Mouse (Mus musculus) heart, adult 2 months (tissue): ENCODE results near the gene Cyp4f18. TPM values are rescaled to one million over a fixed set of nuclear protein-coding genes. Genes with fewer than 3 reads are reported as not detected.
"Not testable (repeated sequence)": the region's sequence is repeated elsewhere in the genome, so short reads cannot be mapped to it uniquely, and the experiment has no call there.

Experiments
- DNase-seq, 2 experiments: peaks; one replicate each; pipeline ENCODE4 v3.0.0; 2021
- H3K27ac ChIP-seq: fragments of 200-600 bp; 2 replicates; pipeline ENCODE4 v1.8.1; 2022
- H3K27me3 ChIP-seq: fragments of 200-500 bp; 2 replicates; pipeline ENCODE4 v1.6.1; 2012; ENCODE audit warnings: mild to moderate bottlenecking, low read length, inconsistent platforms, mixed read lengths; ENCODE audit not compliant: control insufficient read depth, insufficient read depth
- H3K36me3 ChIP-seq: fragments of 200-500 bp; 2 replicates; pipeline ENCODE4 v1.6.1; 2012; ENCODE audit warnings: low read length, inconsistent platforms; ENCODE audit not compliant: control insufficient read depth, insufficient read depth
- H3K4me1 ChIP-seq: fragments of 200-500 bp; 2 replicates; pipeline ENCODE4 v1.6.1; 2011; ENCODE audit warnings: low read length; ENCODE audit not compliant: control insufficient read depth, insufficient read depth
- H3K4me3 ChIP-seq: fragments of 200-600 bp; 2 replicates; pipeline ENCODE4 v1.8.1; 2022
- H3K79me2 ChIP-seq: fragments of 200-500 bp; replicated peaks from 2 replicates; pipeline ENCODE4 v1.6.1; 2012; ENCODE audit warnings: mild to moderate bottlenecking, inconsistent platforms, low read length, moderate library complexity, mixed read lengths; ENCODE audit not compliant: control insufficient read depth, insufficient read depth
- H3K9ac ChIP-seq: fragments of 200-500 bp; 2 replicates; pipeline ENCODE4 v1.6.1; 2012; ENCODE audit warnings: low read depth, mild to moderate bottlenecking, control low read depth, inconsistent platforms, low read length, mixed read lengths
- CTCF ChIP-seq: fragments of 200-600 bp; IDR thresholded peaks from 2 replicates; pipeline ENCODE4 v1.8.1; 2022; ENCODE audit warnings: antibody characterized with exemption, mild to moderate bottlenecking, moderate library complexity
- EP300 ChIP-seq: fragments of 200-500 bp; IDR thresholded peaks from 2 replicates; pipeline ENCODE4 v1.6.1; 2011; ENCODE audit warnings: low read depth, low read length, control low read depth; ENCODE audit not compliant: insufficient read depth
- POLR2A ChIP-seq: fragments of 200-500 bp; IDR thresholded peaks from 2 replicates; pipeline ENCODE4 v1.6.1; 2011; ENCODE audit warnings: mild to moderate bottlenecking, low read depth, low read length, control low read depth; ENCODE audit not compliant: insufficient read depth
- WGBS: fragments of 180-500 bp; shearing (Covaris S2); methylation state at CpG from one replicate; pipeline ENCODE4 v1.1.7; 2018; 5-methylcytosine and 5-hydroxymethylcytosine counted together
- intact Hi-C: fragments of 180-260 bp; cut with DNase I; formaldehyde crosslinking; loops from one replicate; pipeline ENCODE4 v1.15.1; 2025
- polyA plus RNA-seq: library from polyadenylated mRNA; depleted of rRNA; stranded (reverse); fragments of >200 nt; gene quantifications from 2 replicates; pipeline ENCODE4 v1.2.3, GENCODE M21; 2012
- total RNA-seq, 2 experiments: library from RNA; stranded (reverse); gene quantifications; 2 replicates each; pipeline ENCODE4 v1.2.3; 2021

The Cyp4f18 gene
- total and polyA plus RNA-seq, 3 experiments: 1.2 to 5.2 (median 1.4) TPM

GRCm38 (mm10) chr8:71961796-71962195 is 47.6 kb downstream of the Cyp4f18 start:
- intact Hi-C loops: no loop called here
- H3K79me2 ChIP-seq: peaks cover 5% of the 10 kb centered on the region
- 94% methylated on average over 5 of the region's 5 CpGs for WGBS

GRCm38 (mm10) chr8:71960483-71960882 is 48.9 kb downstream of the Cyp4f18 start:
- intact Hi-C loops: no loop called here
- Histone ChIP-seq H3K27me3 (no peaks in the 10 kb centered on the region), H3K4me3 (no peak overlapping the region), H3K27ac (no peak overlapping the region), H3K79me2 (peaks cover 5% of the 10 kb centered on the region), H3K36me3 (peaks cover 2% of the 10 kb centered on the region; the same call in 1 of the 2 replicates), H3K4me1 (no peaks in the 10 kb centered on the region), H3K9ac (no peak overlapping the region)
- TF ChIP-seq CTCF (no peak), EP300 (no peak), POLR2A (no peak)
- no peak for DNase-seq

More at GRCm38 (mm10) chr8:71961796-71962195, 47.6 kb downstream of the Cyp4f18 start:
- Histone ChIP-seq H3K9ac (no peak overlapping the region), H3K27ac (no peak overlapping the region), H3K4me3 (no peak overlapping the region), H3K27me3 (no peaks in the 10 kb centered on the region), H3K36me3 (peaks cover 2% of the 10 kb centered on the region; the same call in 1 of the 2 replicates), H3K4me1 (no peaks in the 10 kb centered on the region)
- no peak for DNase-seq
- no peak for TF ChIP-seq CTCF
- no peak for TF ChIP-seq POLR2A
- no peak for TF ChIP-seq EP300

DNA sequence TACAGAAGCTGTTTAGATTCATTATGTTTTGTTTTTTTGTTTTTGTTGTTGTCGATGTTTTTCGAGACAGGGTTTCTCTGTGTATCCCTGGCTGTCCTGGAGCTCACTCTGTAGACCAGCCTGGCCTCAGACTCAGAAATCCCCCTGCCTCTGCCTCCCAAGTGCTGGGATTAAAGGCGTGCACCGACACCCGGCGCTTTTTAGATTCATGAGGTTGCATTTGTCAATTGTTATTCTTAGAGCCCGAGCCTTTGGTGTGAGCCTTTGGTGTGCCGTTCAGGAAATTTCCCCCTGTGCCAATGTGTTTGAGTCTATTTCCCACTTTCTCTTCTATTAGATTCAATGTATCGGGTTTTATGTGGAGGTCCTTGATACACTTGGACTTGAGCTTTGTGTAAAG is 54.8 kb downstream of the Cyp4f18 start:
- Histone ChIP-seq H3K27ac (no peak overlapping the region), H3K27me3 (no peaks in the 10 kb centered on the region), H3K4me1 (0 out of 2 replicates have a peak, but pooled peaks cover 1% of the 10 kb centered on the region), H3K36me3 (peaks cover 2% of the 10 kb centered on the region; the same call in 1 of the 2 replicates), H3K4me3 (no peak overlapping the region), H3K9ac (no peak overlapping the region), H3K79me2 (no peaks in the 10 kb centered on the region; the same call in 1 of the 2 replicates)
- WGBS: 98% methylated on average over 9 of the region's 9 CpGs
- intact Hi-C loops: loop anchor here (5.0 kb wide), 2 partner anchors 47 to 67 kb away; partner anchors contain the start of genes Zfp617 and Zfp882
- no peak for DNase-seq
- TF ChIP-seq POLR2A (no peak), EP300 (no peak), CTCF (no peak)

DNA sequence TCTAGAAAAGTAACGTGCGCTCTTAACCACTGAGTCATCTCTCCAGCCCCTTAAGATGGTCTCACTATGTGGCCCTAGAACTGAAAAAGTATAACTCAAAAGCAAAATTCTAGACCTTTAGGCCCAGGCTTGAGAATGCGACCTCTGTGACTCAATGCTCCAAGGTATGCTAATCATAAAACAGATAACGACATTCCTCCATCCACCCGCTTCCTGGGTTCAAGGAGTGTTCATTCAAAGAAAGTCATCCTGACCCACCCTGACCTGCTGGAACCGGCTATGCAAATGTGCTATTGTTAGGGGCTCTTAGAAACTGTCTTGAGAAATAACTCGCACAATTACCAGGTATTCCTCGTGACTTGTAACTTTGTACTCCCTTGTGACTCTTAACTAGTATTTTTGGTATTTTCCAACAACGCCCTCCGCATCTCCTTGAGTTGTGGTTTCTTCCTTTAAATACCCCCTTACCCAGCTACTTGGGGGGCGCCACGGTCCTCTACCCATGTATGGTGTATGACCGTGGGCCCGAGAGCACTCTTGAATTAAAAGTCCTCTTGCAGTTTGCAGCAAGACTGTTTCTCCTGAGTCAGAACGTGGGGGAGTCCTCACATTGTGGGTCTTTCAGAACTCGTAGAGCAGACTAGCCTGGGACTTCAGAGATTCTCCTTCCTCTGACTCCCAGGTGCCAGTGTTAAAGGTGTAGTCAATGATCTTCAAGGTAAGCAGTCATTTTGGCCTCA is 56.3 kb downstream of the Cyp4f18 start:
- H3K4me3 ChIP-seq, H3K9ac ChIP-seq, DNase-seq, H3K27me3 ChIP-seq, H3K36me3 ChIP-seq, H3K27ac ChIP-seq, H3K4me1 ChIP-seq, H3K79me2 ChIP-seq: not testable (repeated sequence)
- WGBS: 94% methylated on average over 16 of the region's 16 CpGs
- intact Hi-C loops: loop anchor here (5.0 kb wide), 2 partner anchors 46 to 66 kb away; partner anchors contain the start of genes Zfp617 and Zfp882

DNA sequence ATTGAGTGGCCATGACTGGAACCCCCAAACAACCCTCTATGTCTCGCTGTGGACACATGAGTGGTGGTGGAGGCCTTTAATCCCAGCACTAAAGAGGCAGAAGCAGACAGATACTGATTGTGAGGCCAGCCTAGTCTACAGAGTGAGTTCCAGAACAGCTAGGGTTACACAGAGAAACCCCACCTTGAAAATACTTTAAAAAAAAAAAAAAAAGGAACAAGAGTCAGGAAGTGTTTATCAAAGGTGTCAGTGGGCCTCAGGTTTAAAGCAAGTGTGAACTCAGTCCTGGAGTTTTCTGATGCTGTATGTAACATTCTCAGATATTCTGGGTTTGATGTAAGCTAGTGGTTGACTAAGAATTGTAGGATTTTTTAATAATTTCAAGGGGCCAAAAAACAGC is 56.9 kb downstream of the Cyp4f18 start:
- Histone ChIP-seq H3K79me2 (no peaks in the 10 kb centered on the region), H3K9ac (no peak overlapping the region), H3K36me3 (peaks cover 2% of the 10 kb centered on the region; the same call in 1 of the 2 replicates), H3K27ac (no peak overlapping the region), H3K4me1 (0 out of 2 replicates have a peak, but pooled peaks cover 1% of the 10 kb centered on the region), H3K27me3 (no peaks in the 10 kb centered on the region), H3K4me3 (no peak overlapping the region)
- DNase-seq: no peak
- WGBS: 97% methylated on average over 1 of the region's 1 CpGs
- TF ChIP-seq EP300 (no peak), POLR2A (no peak), CTCF (no peak)
- intact Hi-C loops: loop anchor here (5.0 kb wide), 2 partner anchors 45 to 65 kb away; partner anchors contain the start of genes Zfp617 and Zfp882

DNA sequence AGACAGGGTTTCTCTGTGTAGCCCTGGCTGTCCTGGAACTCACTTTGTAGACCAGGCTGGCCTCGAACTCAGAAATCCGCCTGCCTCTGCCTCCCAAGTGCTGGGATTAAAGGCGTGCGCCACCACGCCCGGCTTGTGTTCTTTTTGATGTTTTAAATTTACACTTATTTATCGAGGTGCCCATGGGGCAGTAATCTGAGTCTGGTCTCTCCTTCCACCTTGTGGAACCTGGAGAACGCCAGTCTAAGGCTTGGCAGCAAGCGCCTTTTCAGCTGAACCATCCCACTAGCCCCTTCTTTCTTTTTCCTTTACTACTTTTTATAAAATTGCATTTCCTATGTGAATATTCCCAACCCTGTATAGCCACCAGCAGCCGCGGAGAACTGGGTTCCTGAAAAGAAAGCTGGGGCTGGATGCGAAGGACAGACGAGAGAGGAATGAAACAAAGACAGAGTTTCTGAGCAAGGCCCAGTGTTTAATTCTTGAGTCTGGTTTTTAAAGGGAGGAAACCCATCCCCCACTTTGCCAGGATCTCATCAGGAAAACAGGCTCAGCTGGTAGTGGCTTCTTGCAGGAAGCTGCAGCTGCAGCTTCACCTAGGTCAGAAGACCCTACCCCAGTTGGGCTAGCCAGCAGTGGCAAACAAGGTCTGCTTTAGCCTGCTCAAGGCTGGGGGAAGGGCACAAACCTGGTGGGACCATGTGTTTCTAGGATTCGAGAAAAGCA is 57.8 kb downstream of the Cyp4f18 start:
- peaks cover 2% of the 10 kb centered on the region; the same call in 1 of the 2 replicates for H3K36me3 ChIP-seq
- peak; percentile 9 to 28 for DNase-seq
- TF ChIP-seq POLR2A: no peak
- TF ChIP-seq CTCF: no peak
- TF ChIP-seq EP300: no peak
- no peaks in the 10 kb centered on the region for H3K79me2 ChIP-seq
- no peak overlapping the region for H3K9ac ChIP-seq
- intact Hi-C loops: loop anchor here (1.0 to 5.0 kb wide), 3 partner anchors 29 to 64 kb away; partner anchors contain the start of genes Zfp617 and Zfp882
- no peaks in the 10 kb centered on the region for H3K27me3 ChIP-seq
- H3K27ac ChIP-seq: no peak overlapping the region; the same call in 1 of the 2 replicates
- 0 out of 2 replicates have a peak, but pooled peaks cover 1% of the 10 kb centered on the region for H3K4me1 ChIP-seq
- 20% methylated on average over 14 of the region's 14 CpGs for WGBS
- H3K4me3 ChIP-seq: peak overlapping the region; percentile 91
